Mouse (Mus musculus) thymus, postnatal 36 days (tissue): ENCODE measurements around the gene Pim3.
"Not testable (repeated sequence)": the region's sequence is repeated elsewhere in the genome, so short reads cannot be mapped to it uniquely, and the experiment has no call there.

Source experiments
- DNase-seq, 2 experiments: peaks; one replicate each; pipeline ENCODE4 v3.0.0; 2022; ENCODE audit warnings: mixed read lengths in 2 of 2

The Pim3 gene

DNA sequence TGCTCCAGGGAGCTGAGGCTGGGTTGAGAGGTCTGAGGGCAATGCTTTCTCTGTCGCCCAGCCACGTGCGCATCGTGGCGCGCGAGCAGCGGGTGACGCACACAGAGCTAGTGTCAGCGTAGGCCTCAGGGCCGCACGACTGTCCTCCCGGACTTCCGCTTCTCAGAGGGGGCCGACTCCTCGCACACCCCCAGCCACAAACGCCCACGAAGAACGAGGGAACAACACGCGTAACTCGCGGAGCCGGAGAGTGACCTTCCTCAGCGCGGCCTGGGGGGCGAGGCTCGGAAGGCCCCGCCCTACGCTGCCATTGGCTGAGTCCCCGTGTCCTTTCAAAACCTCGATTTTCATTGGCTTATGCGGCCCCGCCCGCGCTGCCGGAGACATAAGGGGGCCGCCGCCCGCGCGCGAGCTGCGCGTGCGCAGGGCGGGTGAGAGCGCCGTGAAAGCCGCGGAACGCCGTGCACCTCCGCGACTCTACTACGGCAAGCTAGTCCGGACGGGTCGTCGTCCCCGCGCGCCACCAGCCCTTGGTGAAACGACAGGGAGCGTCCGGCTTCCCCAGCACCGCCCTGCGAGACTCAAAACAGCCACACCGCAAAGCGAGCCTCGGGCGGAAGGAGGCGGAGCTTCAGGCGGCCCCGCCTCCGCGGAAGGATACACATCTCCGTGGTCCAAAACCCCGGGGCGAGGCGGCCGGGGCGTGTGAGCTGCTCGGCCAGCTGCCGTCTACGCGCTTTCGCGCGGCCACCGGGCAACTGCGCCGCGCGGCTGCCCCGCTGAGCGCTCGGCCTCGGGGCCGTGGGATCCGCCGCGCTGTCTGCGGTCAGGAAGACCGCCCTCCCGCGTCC, at the start of gene Pim3:
Gene Pim3, plus strand, starts transcription at position 415 of the 851 bp plus-strand sequence.
- peak; percentile 95 for DNase-seq

DNA sequence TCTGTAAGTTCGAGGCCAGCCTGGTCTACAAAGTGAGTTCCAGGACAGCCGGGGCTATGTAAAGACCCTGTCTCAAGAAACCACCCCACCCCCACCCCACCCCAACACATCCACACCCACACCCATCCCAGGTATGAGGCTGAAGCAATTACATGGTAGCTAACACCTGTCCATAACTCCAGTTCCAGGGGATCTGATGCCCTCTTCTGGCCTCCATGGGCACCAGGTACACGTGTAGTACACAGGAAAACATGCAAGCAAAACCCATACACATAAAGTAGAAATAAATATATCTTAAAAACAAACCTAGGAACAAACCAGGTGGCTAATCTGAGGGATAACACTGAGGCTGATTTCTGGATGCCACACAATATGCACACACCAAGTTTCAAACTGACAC, 48.7 kb upstream of the Pim3 start:
- no peak for DNase-seq

DNA sequence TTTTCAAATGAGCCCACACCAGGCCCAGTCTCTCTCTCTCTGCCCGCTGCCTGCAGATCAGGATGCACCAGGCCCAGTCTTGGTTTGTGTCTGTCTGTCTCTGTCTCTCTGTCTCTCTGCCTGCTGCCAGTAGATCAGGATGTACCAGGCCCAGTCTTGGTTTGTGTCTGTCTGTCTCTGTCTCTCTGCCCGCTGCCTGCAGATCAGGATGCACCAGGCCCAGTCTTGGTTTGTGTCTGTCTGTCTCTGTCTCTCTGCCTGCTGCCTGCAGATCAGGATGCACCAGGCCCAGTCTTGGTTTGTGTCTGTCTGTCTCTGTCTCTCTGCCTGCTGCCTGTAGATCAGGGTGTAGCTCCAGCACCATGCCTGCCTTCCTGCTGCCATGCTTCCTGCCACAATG, 48.1 kb upstream of the Pim3 start:
- not testable (repeated sequence) for DNase-seq

DNA sequence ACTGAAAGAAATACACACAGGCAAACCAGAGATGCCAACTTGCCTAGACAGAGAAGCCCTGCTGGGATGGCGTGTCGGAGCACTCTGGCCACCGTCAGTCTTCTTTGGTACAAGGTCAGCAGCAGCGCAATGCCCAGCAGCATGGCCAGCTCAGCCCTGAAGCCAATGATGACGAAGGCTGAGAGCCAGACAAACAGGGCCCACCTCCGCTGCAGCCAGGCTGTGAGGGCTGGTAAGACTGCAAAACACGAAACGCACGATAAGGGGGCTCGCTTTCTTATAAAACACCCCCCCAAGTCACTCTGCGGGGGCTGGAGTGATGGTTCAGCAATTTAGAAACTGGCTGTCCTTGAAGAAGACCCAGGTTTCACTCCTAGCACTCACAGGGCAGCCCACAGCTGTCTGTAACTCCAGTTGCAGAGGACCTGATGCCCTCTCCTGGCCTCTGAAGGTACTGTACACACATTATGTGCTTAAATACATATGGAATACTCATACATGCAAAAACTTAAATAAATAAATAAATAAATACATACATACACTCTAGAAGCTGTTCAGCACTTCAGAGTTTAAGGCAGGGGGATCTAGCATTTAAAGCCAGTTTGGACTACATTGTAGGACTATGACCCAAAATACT, 47.5 kb upstream of the Pim3 start:
- DNase-seq, result no peak

DNA sequence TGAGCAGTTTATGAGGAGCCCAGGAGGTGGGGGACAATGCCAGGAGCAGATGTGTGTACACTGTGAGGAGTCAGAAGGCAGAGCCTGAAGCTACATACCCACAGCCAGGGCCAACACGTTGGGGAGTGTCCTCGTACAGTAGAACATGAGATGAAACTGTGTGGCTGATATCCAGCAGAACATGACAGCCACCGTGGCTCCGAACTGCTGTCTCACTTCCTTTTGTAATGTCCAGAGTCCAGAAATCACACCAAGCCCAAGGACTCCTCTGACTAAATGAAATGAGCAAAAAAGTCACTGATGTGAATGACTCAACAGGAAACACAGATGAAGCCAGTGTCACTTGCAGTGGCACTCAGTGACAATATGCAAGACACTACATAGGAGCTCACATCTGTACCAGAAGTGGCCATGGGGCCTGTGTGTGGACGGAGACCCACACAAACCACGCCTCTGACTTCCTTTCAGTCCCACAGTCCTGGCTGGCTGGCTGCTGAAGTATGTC, 46.7 kb upstream of the Pim3 start:
- DNase-seq, result no peak

DNA sequence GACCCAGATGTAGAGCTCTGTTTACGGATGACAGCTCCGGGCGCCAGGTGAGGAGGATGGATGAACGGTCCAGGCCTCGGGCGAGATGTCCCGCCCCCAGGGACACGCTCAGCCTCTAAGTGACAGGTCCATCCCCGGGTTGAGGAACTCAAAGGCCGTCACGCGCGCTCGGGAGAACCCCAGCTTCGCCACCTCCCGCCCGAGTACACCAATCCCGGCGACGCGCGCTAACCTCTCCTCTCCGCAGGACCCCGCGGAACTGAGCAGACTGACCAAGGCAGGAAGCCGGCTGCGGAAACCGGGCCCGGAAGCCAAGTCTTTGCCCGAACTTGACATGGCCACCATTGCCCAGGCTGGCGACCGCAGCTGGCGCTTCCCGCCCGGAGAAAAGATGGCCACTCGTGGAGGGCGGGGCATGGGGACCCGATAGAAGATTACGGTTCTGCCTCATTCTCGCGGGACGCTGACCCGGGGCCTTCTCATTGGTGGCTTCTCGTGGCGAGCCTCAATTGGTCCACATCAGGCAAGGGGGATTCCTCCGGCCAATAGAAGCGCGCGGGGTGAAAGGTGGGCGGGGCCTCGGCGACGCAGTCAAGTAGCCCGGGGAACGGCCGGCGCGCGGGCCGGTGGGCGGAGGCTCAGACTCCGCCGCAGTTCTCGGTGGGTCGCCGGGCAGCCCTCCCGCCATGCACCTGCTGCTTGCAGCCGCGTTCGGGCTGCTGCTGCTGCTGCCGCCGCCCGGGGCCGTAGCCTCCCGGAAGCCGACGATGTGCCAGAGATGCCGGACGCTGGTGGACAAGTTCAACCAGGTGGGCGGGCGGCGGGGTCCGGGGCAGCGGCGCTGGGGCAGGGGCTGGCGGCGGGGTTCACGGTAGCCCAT, 42.7 kb upstream of the Pim3 start, which contains the start of the genes Alg12 and Creld2:
Gene Alg12, minus strand, starts transcription at position 293 of the 880 bp plus-strand sequence.
Gene Creld2, plus strand, starts transcription at position 621 of the 880 bp plus-strand sequence.
- DNase-seq, result peak; percentile 98 to 100

DNA sequence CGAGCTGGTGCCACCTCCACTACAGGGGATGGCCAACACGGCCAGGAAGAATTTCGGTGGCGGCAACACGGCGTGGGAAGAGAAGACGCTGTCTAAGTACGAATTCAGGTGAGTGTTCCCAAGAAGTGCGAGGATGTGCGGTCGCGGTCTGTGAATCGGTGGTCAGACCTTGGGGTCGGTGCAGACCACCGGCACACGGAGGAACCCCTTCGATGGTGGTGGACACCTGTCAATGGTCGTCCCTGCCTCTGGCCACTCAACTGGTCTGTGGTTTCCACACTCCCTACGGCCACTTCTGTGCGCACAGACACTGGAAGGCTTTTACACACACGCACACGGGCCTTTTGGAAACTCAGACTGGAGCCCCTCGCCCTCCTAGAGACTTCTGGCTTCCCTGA, 42.1 kb upstream of the Pim3 start:
- no peak for DNase-seq

DNA sequence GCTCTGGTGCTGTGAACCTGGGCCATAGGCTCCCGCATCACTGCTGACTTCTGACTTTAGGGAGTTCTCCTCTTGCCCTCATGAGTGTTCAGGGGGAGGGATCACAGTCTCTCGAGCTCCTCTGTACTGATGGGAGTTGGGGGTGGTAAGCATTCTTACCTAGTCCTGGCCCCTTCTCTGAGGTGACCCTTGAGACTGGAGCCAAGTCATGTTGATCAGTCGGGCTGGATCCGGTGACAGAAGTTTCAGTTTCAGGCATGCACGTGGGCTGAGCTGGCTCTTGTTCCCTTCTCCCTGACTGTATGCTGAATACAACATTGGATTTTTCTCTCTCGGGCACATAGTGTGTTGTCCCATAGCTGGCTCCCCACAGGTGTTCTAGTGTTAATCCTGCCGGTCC, 40.6 kb upstream of the Pim3 start:
- DNase-seq, result no peak

DNA sequence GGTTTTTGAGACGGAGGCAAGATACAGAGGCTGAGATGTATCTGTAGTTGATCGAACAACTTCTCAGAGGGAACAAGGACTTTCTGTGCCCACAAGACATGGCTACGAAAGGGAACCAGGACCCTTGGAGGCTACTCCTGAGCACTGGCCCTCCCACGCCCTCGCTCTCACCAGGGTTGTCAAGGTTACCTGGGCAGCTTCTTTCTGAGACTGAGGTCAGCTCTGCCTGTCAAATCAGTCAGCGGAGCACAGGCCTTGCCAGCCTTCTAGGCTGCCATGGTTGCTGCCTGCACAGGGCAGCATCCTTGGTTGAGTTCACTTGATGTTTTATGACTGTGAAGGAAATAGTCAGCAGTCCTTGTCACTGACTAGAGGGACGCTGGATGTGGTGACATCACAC, 39.5 kb upstream of the Pim3 start:
- no peak for DNase-seq

DNA sequence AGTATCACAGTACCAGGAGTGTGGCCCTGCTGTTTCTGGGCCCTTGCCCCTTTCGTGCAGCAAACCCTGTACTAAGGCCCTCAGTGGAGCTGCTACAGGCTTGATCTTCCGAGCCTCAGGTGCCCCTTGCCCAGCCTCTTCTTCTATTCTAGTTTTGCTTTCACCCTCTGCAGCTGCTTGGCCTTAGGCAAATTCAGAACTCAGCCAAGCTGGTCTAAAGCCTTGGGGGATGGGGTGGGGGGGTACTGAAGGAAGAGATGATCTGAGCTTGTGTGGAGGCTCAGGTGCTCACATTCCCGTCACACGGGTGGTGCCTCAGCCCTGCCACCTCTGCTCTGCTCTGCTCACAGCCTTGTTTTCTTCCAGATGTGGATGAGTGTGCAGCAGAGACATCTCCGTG, 38.6 kb upstream of the Pim3 start:
- no peak for DNase-seq

DNA sequence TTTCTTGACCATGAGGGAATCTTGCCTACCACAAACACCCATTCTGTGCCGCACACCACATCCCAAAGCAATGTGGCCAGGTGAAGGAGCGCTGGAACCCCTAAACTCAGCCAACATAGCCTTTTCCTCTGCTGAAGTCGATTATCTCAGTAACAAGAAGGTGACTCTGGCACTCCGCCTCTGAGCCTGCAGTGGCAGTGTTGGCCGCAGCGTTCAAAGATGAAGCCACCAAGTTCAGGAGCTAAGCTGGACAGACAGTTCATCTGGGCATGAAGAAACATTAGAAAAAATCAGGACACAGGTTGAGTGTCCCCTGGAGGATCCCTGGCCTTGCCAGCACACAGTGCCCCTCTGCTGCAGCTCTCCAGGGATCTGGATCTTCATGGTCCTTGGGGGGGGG, 34.5 kb upstream of the Pim3 start:
- no peak for DNase-seq

DNA sequence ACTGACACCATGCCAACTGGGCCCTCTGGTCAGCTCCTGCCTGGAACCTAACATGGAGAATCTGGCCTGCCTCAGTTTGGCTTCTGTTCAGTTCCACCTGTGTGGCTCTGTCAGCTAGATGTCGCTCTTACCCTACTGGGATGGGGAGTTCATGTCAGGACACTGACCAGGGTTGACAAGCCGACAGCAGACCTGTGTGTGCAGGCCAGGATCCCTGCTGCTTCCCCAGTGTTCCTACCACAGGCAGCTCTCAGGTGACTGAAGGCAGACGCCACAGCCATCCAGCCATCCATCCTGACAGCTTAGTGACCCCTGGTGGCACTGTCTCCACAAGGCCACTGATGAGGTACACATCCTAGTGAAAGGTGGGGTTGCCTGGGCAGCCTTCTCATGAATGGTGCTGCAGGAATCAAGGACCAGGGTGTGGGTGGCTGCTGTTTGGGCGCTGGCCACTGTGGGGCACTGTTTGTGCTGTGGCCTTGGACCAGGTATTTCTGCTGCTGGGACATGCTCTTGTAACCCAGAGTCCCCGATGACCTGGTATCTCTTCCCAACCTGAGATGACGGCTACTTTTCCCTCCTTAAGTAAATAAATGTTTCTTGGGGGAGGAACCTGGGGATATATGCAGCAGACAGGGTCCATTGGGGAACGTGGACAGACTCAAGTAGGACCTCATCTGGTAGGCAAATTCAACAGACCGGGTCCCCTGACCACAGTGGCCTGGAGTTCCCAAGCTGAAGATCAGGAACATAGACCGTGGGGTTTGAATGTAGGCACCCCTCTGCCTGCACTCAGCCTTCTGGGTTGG, 33.8 kb upstream of the Pim3 start:
- DNase-seq, result peak; percentile 57 to 58

DNA sequence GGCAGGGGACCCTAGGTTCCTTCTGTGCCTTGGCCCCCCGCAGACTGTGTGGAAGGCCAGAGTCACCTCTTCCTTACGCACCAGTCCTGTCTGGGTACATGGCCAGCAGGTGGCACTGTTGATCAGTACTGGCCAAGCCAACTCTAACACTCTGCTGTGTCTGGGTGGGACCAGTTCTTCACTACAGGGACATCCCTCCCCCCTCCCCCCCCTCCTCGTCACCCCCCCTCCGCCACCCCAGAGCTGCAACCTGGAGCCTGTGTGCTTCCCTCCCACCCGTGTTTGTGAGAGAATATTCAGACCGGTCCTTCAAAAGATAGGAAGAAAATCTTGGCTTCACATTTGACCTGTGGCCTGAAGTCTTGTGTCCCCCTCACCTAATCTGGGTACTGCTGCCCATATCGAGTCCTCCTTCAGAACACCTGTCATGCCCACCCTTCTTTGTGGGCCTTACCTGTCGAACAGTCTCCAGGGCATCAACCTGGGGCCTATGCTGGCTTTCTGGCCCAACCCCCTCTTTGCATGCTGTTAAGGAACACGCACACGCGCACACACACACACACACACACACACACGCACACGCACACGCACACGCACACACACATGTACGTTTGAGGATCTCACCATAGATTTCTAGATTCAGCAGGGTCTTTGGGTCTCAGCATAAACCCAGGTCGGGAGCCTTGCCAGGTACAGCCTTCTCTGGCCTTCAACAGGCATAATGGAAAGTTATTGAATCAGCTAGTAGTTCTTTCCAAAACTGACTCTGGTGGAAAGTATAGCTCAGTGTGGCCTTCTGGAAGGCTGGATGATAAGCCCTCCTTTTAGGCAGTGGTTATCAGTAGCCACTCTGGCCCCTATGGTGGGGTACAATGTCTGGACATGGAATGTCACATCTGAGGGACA, 32.9 kb upstream of the Pim3 start:
- DNase-seq, result peak; percentile 83 to 84

DNA sequence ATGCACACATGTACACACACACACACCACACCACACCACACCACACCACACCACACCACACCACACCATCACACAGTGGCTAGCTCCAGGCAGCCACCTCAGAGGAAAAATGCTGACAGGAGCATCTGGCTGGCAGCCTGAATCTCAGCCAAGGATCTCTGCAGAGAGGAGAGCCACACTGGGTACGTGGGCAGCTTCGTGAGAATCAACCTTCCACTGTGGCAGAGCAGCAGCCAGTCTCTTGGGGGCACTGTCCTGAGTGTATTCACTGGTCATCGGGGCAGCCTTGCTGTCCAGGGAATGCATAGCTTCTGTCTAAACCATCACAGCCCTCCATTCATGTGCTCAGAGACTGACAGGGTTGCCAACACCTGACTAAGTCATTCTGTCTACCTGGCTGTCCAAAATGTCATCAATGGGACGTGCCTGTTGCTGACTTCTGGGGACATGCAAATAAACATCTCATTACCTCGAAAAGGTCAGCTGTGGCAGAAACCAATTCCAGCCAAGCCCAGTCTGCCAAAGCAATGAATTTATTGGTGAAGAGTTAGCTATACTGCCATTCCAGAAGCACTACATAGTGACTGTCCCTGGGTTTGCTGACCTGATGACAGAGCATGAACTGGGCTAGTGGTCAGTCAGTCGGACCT, 32.1 kb upstream of the Pim3 start:
- no peak for DNase-seq

DNA sequence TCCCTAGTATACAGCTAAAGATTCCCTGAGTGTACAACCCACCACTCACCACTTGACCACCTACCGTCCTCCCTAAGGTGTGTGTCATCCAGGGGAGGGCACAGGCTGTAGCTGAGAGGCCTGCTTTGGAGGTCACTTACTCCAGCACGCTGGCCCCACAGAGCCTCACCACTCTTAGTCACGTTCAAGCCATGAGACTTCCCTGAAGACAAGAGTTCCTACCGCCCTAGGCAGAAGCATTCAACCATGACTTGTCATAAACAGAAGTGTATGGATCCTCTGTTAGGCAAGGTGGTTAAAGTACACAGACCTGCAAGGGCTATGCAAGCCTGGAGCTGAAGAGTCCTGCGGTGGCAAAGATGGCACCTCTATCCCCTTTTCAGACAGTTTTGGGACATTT, 31.3 kb upstream of the Pim3 start:
- no peak for DNase-seq

DNA sequence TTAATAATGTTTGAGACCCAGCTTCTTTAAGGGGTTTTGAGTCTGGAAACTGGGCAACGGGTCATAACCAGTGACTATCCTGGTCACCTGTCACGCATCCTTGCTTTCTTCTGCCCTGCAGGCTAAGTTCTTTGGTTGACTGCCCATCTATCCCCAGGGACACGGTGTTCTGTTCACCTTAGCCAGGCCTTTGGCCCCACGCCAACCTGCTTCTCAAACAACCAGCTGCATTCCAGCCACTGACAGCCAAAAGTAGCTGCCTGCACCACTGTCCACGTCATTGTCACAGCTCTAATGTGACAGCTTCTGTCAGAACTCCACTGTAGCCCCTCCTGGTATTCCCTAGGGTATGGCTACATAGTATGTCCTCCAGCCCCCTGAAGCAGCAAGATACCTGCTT, 30.5 kb upstream of the Pim3 start:
- DNase-seq, result no peak

DNA sequence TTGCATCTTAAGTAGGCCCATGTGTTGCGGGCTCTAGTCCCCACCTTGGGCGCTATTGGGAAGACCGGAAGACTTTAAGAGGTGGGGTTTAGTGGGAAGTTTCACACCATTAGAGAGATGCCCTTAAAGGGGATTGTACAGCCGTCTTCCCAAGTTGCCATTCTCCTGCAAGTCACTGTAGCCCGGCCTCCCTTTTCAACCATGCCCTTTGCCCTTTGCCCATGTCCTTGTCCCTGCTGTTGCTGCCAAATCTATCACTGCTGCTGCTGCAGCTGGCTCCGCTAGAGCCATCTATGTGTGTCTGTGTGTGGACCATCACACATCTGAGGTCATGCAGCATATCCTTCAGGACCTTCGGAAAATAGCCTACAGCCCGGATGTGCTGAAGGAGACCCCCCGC, 29.4 kb upstream of the Pim3 start:
- DNase-seq, result no peak

DNA sequence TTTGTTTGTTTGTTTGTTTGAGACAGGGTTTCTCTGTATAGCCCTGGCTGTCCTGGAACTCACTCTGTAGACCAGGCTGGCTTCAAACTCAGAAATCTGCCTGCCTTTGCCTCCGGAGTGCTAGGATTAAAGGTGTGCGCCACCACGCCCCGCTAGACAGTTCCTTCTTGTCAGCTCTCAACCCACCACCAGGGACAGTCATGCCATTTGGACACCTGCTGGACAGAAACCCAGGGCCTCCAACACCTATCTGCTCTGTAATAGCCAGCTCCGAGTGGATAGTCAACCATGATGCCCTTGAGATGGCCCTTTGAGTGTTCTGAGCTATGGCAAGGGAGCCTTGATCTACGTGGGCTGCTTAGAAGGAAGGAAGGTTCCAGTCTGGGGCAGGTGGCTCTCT, 26.0 kb upstream of the Pim3 start:
- DNase-seq, result no peak

DNA sequence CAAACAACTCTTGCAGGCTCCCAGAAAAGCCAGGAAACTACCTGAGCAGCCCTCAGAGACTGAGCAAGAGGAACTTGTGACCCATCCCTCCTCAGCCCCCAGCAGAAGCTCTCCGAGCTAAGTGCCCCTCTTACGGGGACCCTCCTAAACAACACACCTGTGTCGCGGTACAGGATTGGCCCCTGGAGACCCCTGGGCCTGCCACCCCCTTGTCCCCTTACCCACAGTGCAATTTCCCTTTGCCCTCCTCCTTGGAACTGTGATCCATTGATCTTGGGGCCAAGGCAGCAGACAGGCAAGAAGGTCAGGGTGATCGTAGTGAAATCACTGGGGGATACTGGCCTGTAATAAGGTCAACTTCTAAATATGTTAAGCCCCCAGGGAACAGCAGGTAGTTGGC, 25.4 kb upstream of the Pim3 start:
- no peak for DNase-seq

DNA sequence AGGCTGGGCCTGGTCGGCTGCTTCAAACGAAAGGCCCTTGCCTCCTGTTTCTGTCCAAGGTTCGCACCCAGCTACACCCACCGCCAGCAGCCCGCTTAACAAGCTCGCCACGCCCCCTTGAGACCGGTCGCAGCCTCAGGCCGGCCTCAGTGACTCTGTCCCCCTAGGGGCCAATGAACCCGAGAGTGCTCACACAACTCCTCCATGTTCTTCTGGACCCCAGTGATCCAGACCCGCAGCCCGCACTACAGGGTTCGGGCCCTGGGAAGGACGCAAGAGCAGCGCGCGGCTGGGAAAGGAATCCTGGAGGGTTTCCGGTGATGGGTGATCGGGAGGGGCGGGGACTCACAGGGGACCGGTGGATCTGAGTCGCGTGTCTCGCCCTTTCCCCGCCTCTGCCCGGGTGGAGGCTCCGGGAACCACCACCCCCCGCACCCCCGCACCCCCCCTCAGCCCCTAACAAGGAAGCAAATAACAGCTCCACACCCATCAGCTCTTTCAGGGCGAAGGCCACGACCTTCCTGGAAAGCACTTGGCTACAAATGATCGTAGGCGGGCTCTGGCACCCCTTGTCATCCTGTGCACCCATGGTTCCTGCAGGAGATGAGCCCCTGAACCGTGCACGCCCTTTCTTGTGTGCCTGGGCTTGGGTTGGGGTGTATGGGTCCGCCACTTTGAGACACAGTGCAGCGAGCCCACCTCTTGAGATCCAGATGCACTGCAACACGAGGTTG, 24.6 kb upstream of the Pim3 start:
- DNase-seq, result peak; percentile 36 to 41
